Mouse (Mus musculus): ENCODE measurements around the gene Rsph1.

DNA sequence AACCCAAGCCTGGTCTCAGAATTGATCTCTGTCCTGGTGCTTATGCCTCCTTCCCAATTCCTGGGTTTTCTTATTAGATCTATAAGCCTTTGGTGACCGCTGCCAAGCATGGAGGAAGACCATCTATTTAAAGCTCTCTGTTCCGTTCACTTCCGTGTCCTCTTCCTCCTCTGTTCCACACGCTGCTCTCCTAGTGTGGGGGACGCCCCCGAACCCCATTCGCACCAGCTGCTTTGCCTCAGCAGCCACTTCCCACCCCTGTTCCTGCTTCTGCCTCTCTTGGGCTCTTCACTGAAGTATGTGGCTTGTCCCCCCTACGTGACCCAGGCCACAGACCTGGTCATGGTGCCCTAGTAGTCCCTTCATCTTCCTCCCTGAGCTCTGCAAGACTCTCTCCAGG lies 47.0 kb upstream of the Rsph1 start:
- no peak for TF ChIP-seq POLR2A (IDR thresholded peaks at IDR 0.05; ENCODE audit: insufficient read length, low read depth)
- no peak for TF ChIP-seq POLR2AphosphoS2 (IDR thresholded peaks at IDR 0.05; ENCODE audit: insufficient read length, low read depth)
- no peak for TF ChIP-seq REST (IDR thresholded peaks at IDR 0.05; ENCODE audit: insufficient read depth, insufficient read length)
- TF ChIP-seq MYOD1 (IDR thresholded peaks at IDR 0.05; ENCODE audit: control insufficient read depth in 1 of 3, insufficient read length in 2 of 3, low read depth in 2 of 3), result no peak
- TF ChIP-seq MAX (IDR thresholded peaks at IDR 0.05; ENCODE audit: low read depth), result no peak
- no peak for TF ChIP-seq CEBPB (IDR thresholded peaks at IDR 0.05; ENCODE audit: insufficient read depth, poor library complexity, severe bottlenecking)
- no peak for TF ChIP-seq TCF12 (IDR thresholded peaks at IDR 0.05; ENCODE audit: insufficient read depth, poor library complexity, severe bottlenecking)
- TF ChIP-seq USF1 (IDR thresholded peaks at IDR 0.05; ENCODE audit: low read depth), result no peak
- no peak for TF ChIP-seq E2F4 (IDR thresholded peaks at IDR 0.05; ENCODE audit: insufficient read depth)
- TF ChIP-seq TCF3 (IDR thresholded peaks at IDR 0.05; ENCODE audit: insufficient read length, low read depth), result no peak
- TF ChIP-seq MYOG (IDR thresholded peaks at IDR 0.05; ENCODE audit: control insufficient read depth in 1 of 3, insufficient read depth in 1 of 3, insufficient read length in 2 of 3, low read depth in 2 of 3), result no peak
